Mouse (Mus musculus) erythroblast, embryonic 14.5 days (primary cell): Measurements from ENCODE around the gene Srl.

Experiments used
- GATA1 ChIP-seq: IDR thresholded peaks from 2 replicates; pipeline ENCODE4 v1.6.1; 2012; ENCODE audit warnings: low read length, inconsistent platforms, mixed read lengths
- TAL1 ChIP-seq: IDR thresholded peaks from 3 replicates; pipeline ENCODE4 v1.6.1; 2012; ENCODE audit warnings: low read length, inconsistent platforms, mixed read lengths

GRCm38 (mm10) chr16:4506181-4506580 is 35.4 kb downstream of the Srl start:
- TF ChIP-seq GATA1 = no peak
- no peak for TF ChIP-seq TAL1
